Mouse (Mus musculus): ENCODE measurements around the gene Fermt2. TPM values are rescaled to one million over a fixed set of nuclear protein-coding genes. Genes with fewer than 3 reads are reported as not detected.

The Fermt2 gene
- polyA plus RNA-seq, 3 experiments from 2014 or later, result not detected

DNA sequence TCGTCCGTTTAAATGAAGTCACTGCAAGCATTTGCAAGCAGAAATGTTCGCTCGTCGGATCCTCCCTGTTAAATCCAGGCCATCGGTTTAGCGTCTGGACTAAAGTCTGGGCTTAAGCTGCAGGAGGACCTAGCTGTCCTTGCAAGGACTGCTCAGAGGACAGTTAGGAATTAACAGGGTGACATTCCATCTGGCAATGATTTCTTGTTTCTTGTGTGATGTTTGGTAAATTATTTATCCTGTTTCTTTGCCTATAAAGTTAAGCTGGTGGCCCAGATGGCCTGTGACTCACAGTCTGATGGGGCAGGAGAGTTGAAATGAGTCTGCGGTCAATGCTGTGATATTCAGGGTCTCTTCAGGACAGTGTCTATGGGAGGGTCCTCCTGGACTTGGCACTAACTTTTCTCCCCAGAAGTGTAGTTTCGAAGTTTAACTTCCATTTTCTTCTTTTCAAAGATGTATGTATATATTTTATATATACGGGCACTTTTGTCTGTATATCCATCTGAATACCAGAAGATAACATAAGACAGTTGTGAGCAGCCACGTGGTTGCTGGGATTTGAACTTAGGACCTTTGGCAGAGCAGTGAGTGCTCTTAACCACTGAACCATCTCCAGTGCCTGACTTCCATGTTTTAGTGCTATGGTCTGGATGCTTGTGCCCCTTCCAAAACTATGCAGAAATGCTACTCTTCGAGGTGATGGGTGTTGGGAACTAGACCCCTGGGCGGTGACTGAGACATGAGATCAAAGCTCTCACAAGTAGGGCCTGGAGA is 99.7 kb downstream of the Fermt2 start:
- no peak for ATAC-seq

DNA sequence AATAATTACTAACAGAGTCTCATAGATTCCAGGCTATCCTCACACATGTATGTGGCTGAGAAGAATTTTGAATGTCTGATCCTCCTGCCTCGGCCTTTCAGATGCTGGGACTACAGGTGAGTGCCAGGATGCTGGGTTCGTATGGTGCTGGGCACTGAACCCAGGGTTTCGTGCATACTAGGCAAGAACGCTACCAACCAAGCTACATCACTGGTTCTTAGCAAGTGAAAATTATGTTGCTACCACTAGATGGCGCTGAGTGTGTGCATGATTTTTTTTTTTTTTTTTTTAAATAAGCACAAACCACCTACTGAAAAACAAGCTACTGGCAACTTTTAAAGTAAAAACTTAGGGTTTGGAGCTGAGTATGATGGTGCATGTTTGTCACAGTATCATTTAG is 106.7 kb downstream of the Fermt2 start:
- no peak for ATAC-seq

- no peak for ATAC-seq
These were observed 107.5 kb downstream of the Fermt2 start for GRCm38 (mm10) chr14:45422371-45422770.

GRCm38 (mm10) chr14:45419323-45419722 is 110.6 kb downstream of the Fermt2 start:
- ATAC-seq, result no peak

- ATAC-seq, result no peak
These were observed 111.4 kb downstream of the Fermt2 start for GRCm38 (mm10) chr14:45418553-45418952.

- no peak for ATAC-seq
These were observed 113.7 kb downstream of the Fermt2 start for GRCm38 (mm10) chr14:45416265-45416664.

Other genes starting within 250 kb of the Fermt2 start
- 10 to 100 TPM; 21.0 to 57.6 (median 28.8) TPM for gene Ero1l, start 211.3 kb downstream of the Fermt2 start, polyA plus RNA-seq (2017; shearing (Covaris generic))
- 100 to 1,000 TPM; 151 to 213 (median 169) TPM for gene Psmc6, start 200.3 kb downstream of the Fermt2 start, polyA plus RNA-seq (2017; shearing (Covaris generic))
- gene Styx, start 179.0 kb downstream of the Fermt2 start, polyA plus RNA-seq (2017; shearing (Covaris generic)), result 10 to 100 TPM; 11.9 to 21.8 (median 19.3) TPM
- 10 to 100 TPM; 64.5 to 76.8 (median 67.6) TPM for gene Gnpnat1, start 125.2 kb downstream of the Fermt2 start, polyA plus RNA-seq (2017; shearing (Covaris generic))
- gene Ddhd1, start 128.0 kb upstream of the Fermt2 start, polyA plus RNA-seq (2017; shearing (Covaris generic)), result 10 to 100 TPM; 10.9 to 20.3 (median 13.7) TPM